Mouse (Mus musculus) heart, adult 11 months (tissue): ENCODE data around the gene Tmie.
A peak's percentile ranks its signal among the peaks of the same experiment; 100 is the strongest.
"Not testable (repeated sequence)": the region's sequence is repeated elsewhere in the genome, so short reads cannot be mapped to it uniquely, and the experiment has no call there.

ENCODE experiments used
- DNase-seq: peaks from one replicate; pipeline ENCODE4 v3.0.0; 2022

Gene Tmie

GRCm38 (mm10) chr9:110834961-110835360 lies 45.0 kb downstream of the Tmie start:
- peak; percentile 91 for DNase-seq

DNA sequence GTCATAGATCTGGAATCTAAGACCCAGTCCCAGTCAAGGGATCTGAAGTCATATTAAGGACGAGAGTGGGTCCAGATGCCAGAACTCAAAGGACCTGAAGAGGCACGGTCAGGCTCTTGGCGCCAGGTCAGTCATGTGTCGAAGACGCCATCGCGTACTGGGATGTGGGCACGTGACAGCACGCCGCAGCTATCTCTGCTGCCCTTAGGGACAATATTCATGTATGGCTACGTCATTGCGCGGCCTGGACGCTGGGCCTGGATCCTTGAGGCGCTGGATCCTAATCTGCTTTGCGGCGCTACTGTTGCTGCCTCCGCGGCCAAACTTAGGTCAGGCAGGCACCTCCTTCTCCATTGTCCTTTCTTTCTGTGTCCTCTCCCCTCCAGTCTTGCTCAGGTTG lies 45.5 kb downstream of the Tmie start, which contains the start of gene Prss45:
Gene Prss45, plus strand, starts transcription at position 178 of the 400 bp plus-strand sequence.
- DNase-seq: peak; percentile 89

DNA sequence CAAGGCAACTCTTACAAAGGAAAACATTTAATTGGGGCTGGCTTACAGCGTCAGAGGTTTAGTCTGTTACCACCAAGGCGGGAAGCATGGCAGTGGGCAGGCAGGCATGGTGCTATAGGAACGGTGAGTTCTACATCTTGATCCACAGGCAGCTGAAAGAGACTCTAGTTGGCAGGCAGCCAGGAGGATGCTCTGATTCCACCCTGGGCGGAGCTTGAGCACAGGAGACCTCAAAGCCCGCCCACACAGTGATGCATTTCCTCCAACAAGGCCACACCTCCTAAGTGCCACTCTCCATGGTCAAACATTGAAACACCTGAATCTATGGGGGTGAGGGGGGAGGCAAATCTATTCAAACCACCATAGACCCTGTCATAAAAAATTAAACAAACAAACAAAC lies 46.9 kb downstream of the Tmie start:
- no peak for DNase-seq

DNA sequence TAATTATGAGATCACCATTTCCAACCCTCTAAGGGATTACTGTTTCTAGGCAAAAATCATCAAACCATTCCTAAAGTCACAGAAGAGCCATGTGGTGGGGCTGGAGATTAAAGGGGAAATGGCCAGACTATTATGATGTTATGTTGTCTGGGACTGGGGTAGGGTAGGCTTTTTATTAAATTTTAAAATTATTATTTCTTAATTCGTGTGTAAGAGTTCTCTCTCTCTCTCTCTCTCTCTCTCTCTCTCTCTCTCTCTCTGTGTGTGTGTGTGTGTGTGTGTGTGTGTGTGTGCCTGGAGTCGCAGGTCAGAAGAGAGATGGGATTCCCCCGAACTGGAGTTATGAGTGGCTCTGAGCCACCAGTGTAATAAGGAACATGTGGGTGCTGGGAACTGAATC lies 53.5 kb downstream of the Tmie start, which contains the start of gene Prss43:
Gene Prss43, plus strand, starts transcription at position 301 of the 400 bp plus-strand sequence.
- DNase-seq: no peak

DNA sequence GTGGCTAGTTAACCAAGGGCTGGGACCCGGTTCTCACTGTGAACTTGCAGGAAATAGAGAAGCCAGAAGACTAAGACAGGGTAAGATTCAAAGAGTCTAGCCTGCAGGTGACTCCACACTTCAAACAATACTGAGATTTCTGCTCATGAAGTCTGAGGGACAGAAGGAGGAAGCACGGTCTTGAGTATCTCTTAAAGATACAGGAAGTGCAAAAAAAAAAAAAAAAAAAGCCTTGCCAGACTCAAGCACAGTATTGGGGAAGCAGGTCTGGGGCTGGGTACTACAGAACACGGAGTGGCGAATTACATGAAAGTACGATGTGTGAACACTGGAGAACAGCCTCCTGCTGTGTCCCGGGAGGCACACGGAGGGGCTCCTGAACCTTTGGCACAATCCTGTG lies 54.1 kb downstream of the Tmie start:
- no peak for DNase-seq

DNA sequence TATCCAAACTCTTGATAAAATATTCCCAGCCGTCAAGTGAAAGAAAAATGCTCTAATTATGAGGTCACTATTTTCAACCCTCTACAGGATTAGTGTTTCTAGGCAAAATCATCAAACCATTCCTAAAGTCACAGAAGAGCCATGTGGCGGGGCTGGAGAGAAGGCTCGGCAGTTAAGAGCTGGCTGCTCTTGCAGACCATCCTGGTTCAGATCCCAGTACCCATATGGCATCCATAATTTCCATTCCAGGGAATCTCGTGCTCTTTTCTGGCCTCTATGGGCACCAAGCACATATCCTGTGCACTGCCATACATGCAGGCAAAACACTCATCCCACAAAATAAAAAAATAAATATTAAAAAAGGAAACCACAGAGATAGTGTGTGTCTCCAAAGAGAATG lies 54.5 kb downstream of the Tmie start:
- no peak for DNase-seq

- DNase-seq: no peak
These were observed 58.5 kb downstream of the Tmie start for GRCm38 (mm10) chr9:110821436-110821835.

GRCm38 (mm10) chr9:110820546-110820945 lies 59.4 kb downstream of the Tmie start:
- not testable (repeated sequence) for DNase-seq
